ENCODE assay signal across 20 mouse cellular contexts in genomic region chr2:5370591-5370990, GRCm38 (mm10).
A peak's percentile ranks its signal among the peaks of the same experiment; 100 is the strongest.
DNase-seq lines count a peak whose midpoint lies in the region; ATAC-seq and TF ChIP-seq lines count a peak whose summit lies in the region.
"Had no signal": no experiment of that assay in that cellular context is flagged by ENCODE, and none has a peak within 500 bp of the region (broad histone marks: within the 10 kb centered on the region; RNA-seq: fewer than 3 reads in every experiment).

No protein-coding gene starts in this region.

- no peaks in the 10 kb centered on the region for H3K36me3 ChIP-seq in hindbrain, postnatal 0 days (ENCODE audit: insufficient read depth, low read length)
- H3K36me3 ChIP-seq in hindbrain, embryonic 12.5 days: no peaks in the 10 kb centered on the region
- H3K36me3 ChIP-seq: hindbrain, embryonic 13.5 days; limb, embryonic 10.5 days; stomach, embryonic 15.5 days had no signal

- DNase-seq in hindbrain, postnatal 0 days (ENCODE audit: low spot score): peak; percentile 30
- peak; percentile 42 for DNase-seq in cerebellum, adult 11 months
- DNase-seq in cerebellum, adult 9-11 months: peak; percentile 65
- peak; percentile 32 for DNase-seq in retina, postnatal 7 days (ENCODE audit: low read depth, low spot score)
- DNase-seq in right cerebral cortex, postnatal 36 days (ENCODE audit: low spot score in 2 of 2): no peak
- DNase-seq in right cerebral cortex, adult 2 months (ENCODE audit: low spot score in 2 of 2): no peak
- DNase-seq: B cell, adult 2 months; gastrocnemius, postnatal 36 days; heart, postnatal 10 days; kidney, adult 9 months; kidney, postnatal 25 days; liver, postnatal 0 days; lung, postnatal 10 days; thymus, adult 2 months had no signal

- no peak overlapping the region for H3K27ac ChIP-seq in hindbrain, postnatal 0 days
- H3K27ac ChIP-seq in hindbrain, embryonic 12.5 days: no peak overlapping the region
- H3K27ac ChIP-seq: hindbrain, embryonic 13.5 days; limb, embryonic 10.5 days; stomach, embryonic 15.5 days had no signal

- TF ChIP-seq CTCF in hindbrain, postnatal 0 days (IDR thresholded peaks at IDR 0.05; ENCODE audit: low read depth): no peak

- H3K4me1 ChIP-seq in hindbrain, postnatal 0 days (ENCODE audit: insufficient read depth, low read length): no peaks in the 10 kb centered on the region
- no peaks in the 10 kb centered on the region for H3K4me1 ChIP-seq in hindbrain, embryonic 12.5 days
- H3K4me1 ChIP-seq: hindbrain, embryonic 13.5 days; limb, embryonic 10.5 days; megakaryocyte, embryonic 14.5 days; stomach, embryonic 15.5 days had no signal

- H3K4me2 ChIP-seq in hindbrain, postnatal 0 days (ENCODE audit: low read depth, low read length): no peak overlapping the region
- no peak overlapping the region for H3K4me2 ChIP-seq in hindbrain, embryonic 12.5 days (replicated peaks)
- H3K4me2 ChIP-seq: heart, embryonic 11.5 days; hindbrain, embryonic 13.5 days; stomach, embryonic 15.5 days had no signal

- H3K9me3 ChIP-seq in hindbrain, postnatal 0 days (ENCODE audit: low read length): no peaks in the 10 kb centered on the region
- no peaks in the 10 kb centered on the region for H3K9me3 ChIP-seq in hindbrain, embryonic 12.5 days (replicated peaks)
- H3K9me3 ChIP-seq: hindbrain, embryonic 13.5 days; limb, embryonic 10.5 days; stomach, embryonic 15.5 days had no signal

- no peak for ATAC-seq in hindbrain, postnatal 0 days
- no peak for ATAC-seq in hindbrain, embryonic 12.5 days (ENCODE audit: low FRiP score)
- ATAC-seq: liver, postnatal 0 days had no signal

- 49% methylated on average over 3 of the region's 3 CpGs for whole genome bisulfite sequencing in hindbrain, postnatal 0 days
- WGBS in hindbrain, embryonic 12.5 days: 77% methylated on average over 3 of the region's 3 CpGs

- no peaks in the 10 kb centered on the region for H3K27me3 ChIP-seq in hindbrain, postnatal 0 days (ENCODE audit: insufficient read depth, low read length)
- no peaks in the 10 kb centered on the region for H3K27me3 ChIP-seq in hindbrain, embryonic 12.5 days
- H3K27me3 ChIP-seq: hindbrain, embryonic 13.5 days; megakaryocyte, embryonic 14.5 days; stomach, embryonic 15.5 days had no signal

- H3K4me3 ChIP-seq in hindbrain, postnatal 0 days (ENCODE audit: low read length): no peak overlapping the region
- no peak overlapping the region for H3K4me3 ChIP-seq in hindbrain, embryonic 12.5 days
- H3K4me3 ChIP-seq: hindbrain, embryonic 13.5 days; limb, embryonic 10.5 days; megakaryocyte, embryonic 14.5 days; stomach, embryonic 15.5 days had no signal

- H3K9ac ChIP-seq in hindbrain, postnatal 0 days (replicated peaks; ENCODE audit: low read length): no peak overlapping the region
- H3K9ac ChIP-seq in hindbrain, embryonic 12.5 days: no peak overlapping the region
- H3K9ac ChIP-seq: hindbrain, embryonic 13.5 days; liver, postnatal 0 days; stomach, embryonic 15.5 days had no signal

Comparison
In these comparisons a context has a peak if more than half of its experiments do, and no peak if none do; other contexts are left out.
1. DNase-seq: peak in hindbrain, postnatal 0 days (single experiment), cerebellum, adult 11 months (single experiment), cerebellum, adult 9-11 months (single experiment) and retina, postnatal 7 days (single experiment); none in right cerebral cortex, postnatal 36 days (0 of 2) and right cerebral cortex, adult 2 months (0 of 2).